Mouse (Mus musculus) forebrain, embryonic 16.5 days (tissue): Measurements from ENCODE around the gene Flt3. TPM values are rescaled to one million over a fixed set of nuclear protein-coding genes. Genes with fewer than 3 reads are reported as not detected.

Source experiments
- ATAC-seq: fragments of 200-750 bp; cut with Nextera tagmentation; 2 replicates; pipeline ENCODE4 v1.8.0; 2017; ENCODE audit warnings: mild to moderate bottlenecking, moderate library complexity
- H3K27ac ChIP-seq: fragments of 300-500 bp; sonication (generic); 2 replicates; pipeline ENCODE4 v1.5.1; 2014; ENCODE audit warnings: low read length, control low read depth
- H3K27me3 ChIP-seq: fragments of 300-500 bp; sonication (generic); replicated peaks from 2 replicates; pipeline ENCODE4 v1.6.1; 2014; ENCODE audit warnings: low read length; ENCODE audit not compliant: control insufficient read depth, insufficient read depth
- H3K36me3 ChIP-seq: fragments of 300-500 bp; sonication (generic); 2 replicates; pipeline ENCODE4 v1.6.1; 2014; ENCODE audit not compliant: control insufficient read depth, insufficient read depth
- H3K4me1 ChIP-seq: fragments of 300-500 bp; sonication (generic); replicated peaks from 2 replicates; pipeline ENCODE4 v1.6.1; 2014; ENCODE audit warnings: low read length; ENCODE audit not compliant: control insufficient read depth, insufficient read depth
- H3K4me2 ChIP-seq: fragments of 300-500 bp; sonication (generic); 2 replicates; pipeline ENCODE4 v1.6.1; 2014; ENCODE audit warnings: mild to moderate bottlenecking, low read length, control low read depth
- H3K4me3 ChIP-seq: fragments of 300-500 bp; sonication (generic); replicated peaks from 2 replicates; pipeline ENCODE4 v1.5.1; 2014; ENCODE audit warnings: mild to moderate bottlenecking, low read length, control low read depth
- H3K9ac ChIP-seq: fragments of 300-500 bp; sonication (generic); replicated peaks from 2 replicates; pipeline ENCODE4 v1.6.1; 2014; ENCODE audit warnings: low read depth, low read length, control low read depth
- H3K9me3 ChIP-seq: fragments of 300-500 bp; sonication (generic); 2 replicates; pipeline ENCODE4 v1.6.1; 2016; ENCODE audit warnings: low read length; ENCODE audit not compliant: control insufficient read depth
- WGBS: fragments of 180-500 bp; shearing (Covaris S2); extraction: QIAGEN DNeasy Blood & Tissue Kit; methylation state at CpG from one replicate; pipeline ENCODE4 v1.1.7; 2014; 5-methylcytosine and 5-hydroxymethylcytosine counted together
- microRNA-seq: library from miRNA; unstranded; fragments of <30 nt; microRNA quantifications from one replicate; pipeline ENCODE4, GENCODE M21; 2017
- polyA plus RNA-seq: library from polyadenylated mRNA; unstranded; fragments of >200 nt; fragmentation: Nextera tagmentation; extraction: Ambion mirVana; gene quantifications from 2 replicates; pipeline ENCODE4 v1.2.1, GENCODE M21; 2015

Gene Flt3
- polyA plus RNA-seq, 1 experiment from 2014 or later: 0.18 TPM

DNA sequence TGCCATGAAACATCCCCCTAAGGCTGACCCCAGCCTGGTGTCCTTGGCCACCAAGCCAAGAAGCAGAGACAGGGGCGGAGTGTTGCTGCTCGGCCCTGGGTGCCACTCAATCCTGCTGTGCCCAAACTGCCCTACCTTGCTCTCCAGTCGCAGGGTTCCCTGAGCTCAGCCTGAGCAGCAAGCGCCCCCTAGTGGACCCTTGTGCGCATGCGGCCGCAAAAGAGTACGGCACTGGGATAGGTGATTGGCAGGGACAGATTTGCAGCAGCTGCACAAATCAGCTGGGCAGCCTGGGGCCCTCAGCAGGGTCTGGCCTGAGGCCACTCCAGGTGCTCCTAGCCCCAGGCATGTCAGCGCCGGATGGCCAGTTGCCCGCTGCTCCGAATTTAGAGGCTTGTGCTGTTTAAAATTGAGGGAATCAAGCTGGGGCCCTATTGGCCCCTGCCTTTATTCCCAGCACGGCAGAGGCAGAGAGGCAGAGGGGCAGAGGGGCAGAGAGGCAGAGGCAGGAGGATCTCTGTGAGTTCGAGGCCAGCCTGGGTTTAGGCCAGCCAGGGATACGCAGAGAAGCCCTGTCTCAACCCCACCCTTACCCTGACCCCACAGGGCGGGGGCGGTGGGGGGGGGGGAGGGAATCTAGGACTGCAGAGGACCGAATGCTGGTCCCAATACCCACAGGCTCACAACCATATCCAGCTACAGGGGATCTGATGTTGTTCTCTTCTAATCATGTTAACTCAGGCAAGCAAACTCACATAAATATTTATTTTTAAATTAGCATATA, 107.0 kb downstream of the Flt3 start:
- H3K9me3 ChIP-seq: no peaks in the 10 kb centered on the region
- WGBS: 22% methylated on average over 18 of the region's 18 CpGs
- no peak overlapping the region for H3K4me3 ChIP-seq
- H3K4me1 ChIP-seq: no peaks in the 10 kb centered on the region
- H3K4me2 ChIP-seq: no peak overlapping the region
- H3K27me3 ChIP-seq: peaks cover 70% of the 10 kb centered on the region
- no peak overlapping the region for H3K27ac ChIP-seq
- no peak overlapping the region for H3K9ac ChIP-seq
- peak; percentile 33; the same call in 1 of the 2 replicates for ATAC-seq
- no peaks in the 10 kb centered on the region for H3K36me3 ChIP-seq

DNA sequence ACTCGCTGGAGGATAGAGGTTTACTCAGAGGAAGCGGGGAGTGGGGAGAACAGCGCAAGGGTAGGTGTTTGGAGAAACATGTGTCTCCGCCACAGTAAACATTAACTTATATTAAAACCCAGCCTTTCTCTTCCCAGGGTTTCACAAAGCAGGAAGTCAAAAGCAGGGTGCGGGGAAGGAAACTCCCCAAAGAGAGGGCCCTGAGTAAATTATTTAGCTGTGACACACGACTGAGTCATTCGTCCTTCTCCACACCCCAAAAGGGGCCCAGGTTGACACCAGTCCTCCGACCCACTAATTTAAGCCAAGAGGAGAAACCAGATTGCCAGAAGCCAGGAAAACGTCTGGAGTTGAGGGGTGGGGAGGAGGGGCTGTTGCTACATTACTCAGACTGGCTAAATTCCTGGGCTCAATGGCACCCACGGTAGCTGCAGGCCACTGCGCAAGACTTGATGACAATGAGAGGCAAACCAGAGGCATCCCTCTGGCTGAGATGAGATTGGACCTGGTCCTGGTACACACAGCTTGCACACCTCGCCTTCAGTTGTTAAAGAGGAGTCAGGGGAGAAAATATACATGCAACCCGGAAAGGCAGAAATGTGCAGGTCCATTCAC, 107.7 kb downstream of the Flt3 start:
- no peak for ATAC-seq
- Histone ChIP-seq H3K4me3 (no peak overlapping the region), H3K36me3 (no peaks in the 10 kb centered on the region), H3K9ac (no peak overlapping the region), H3K4me1 (no peaks in the 10 kb centered on the region), H3K27me3 (peaks cover 63% of the 10 kb centered on the region), H3K27ac (no peak overlapping the region), H3K9me3 (no peaks in the 10 kb centered on the region), H3K4me2 (no peak overlapping the region)
- WGBS: 52% methylated on average over 13 of the region's 13 CpGs

DNA sequence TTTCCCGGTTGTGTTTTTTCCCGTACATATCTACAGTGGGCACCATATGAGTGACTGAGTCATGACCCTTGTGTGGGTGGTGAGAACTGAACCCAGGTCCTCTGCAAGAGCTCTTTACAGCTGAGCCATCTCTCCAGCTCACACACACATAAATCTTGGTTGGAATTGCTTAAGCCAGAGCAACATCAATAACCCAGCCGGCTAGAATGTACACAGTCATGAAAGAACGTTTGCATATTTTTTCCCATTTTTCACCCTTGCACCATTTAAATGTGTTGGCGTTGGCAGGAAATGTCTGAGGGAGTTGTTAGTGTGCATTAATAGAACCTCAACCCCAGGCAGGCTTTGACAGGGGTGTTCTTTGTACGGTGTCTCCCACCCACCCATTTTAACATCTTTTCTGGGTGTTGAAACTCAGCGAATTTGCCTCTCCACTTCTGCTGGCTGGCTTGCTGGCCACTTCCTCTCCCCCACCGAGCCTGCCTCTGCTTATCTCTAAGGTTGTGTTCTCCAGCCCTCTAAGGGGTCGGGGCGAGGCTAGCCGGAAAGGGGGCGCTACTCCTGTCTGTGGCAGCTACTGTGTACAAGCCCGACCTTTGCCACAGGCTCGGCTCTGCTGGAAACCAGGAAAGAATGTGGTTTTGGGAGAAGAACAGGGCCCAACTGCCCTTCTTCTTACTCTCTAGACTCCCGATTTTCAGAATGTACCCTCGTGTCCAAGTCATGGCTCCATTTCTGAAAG, 108.4 kb downstream of the Flt3 start:
- Histone ChIP-seq H3K36me3 (no peaks in the 10 kb centered on the region), H3K9me3 (no peaks in the 10 kb centered on the region), H3K4me1 (no peaks in the 10 kb centered on the region), H3K27me3 (peaks cover 56% of the 10 kb centered on the region), H3K4me3 (no peak overlapping the region), H3K9ac (no peak overlapping the region), H3K27ac (no peak overlapping the region), H3K4me2 (no peak overlapping the region)
- ATAC-seq: no peak
- 39% methylated on average over 16 of the region's 16 CpGs for WGBS

DNA sequence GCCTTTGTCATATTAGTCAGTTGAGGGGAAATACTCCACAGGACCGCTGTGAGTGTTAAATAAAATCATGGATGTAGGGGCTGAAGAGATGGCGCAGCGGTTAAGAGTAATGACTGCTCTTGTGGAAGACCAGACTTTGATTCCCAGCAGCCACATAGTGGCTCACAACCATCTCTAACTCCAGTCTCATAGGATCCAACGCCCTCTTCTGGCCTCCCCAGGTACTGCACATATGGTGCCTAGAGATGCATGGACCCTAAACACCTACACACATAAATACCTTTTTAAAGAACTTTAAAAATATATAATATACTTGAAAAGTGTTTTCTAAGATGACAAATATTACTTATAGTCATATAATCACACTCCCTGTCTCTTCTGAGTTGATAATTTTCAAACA, 115.9 kb downstream of the Flt3 start:
- ATAC-seq: no peak
- H3K36me3 ChIP-seq: no peaks in the 10 kb centered on the region
- H3K27ac ChIP-seq: no peak overlapping the region
- no peaks in the 10 kb centered on the region for H3K4me1 ChIP-seq
- H3K9ac ChIP-seq: no peak overlapping the region
- H3K27me3 ChIP-seq: peaks cover 28% of the 10 kb centered on the region
- no peak overlapping the region for H3K4me2 ChIP-seq
- 72% methylated on average over 4 of the region's 4 CpGs for WGBS
- H3K4me3 ChIP-seq: no peak overlapping the region
- H3K9me3 ChIP-seq: no peaks in the 10 kb centered on the region

Small RNA genes lying within 50 kb of the gene (microRNA-seq; reads per million reads assigned to microRNA genes)
- not detected for gene Mir7k

Other genes starting within 250 kb of the Flt3 start
- 1.5 and 1.9 TPM in 2 replicates for gene Gsx1, start 211.8 kb downstream of the Flt3 start, polyA plus RNA-seq
- not detected in 2 replicates for gene Pdx1, start 130.5 kb downstream of the Flt3 start, polyA plus RNA-seq
- gene Cdx2, start 93.2 kb downstream of the Flt3 start, polyA plus RNA-seq: not detected in 2 replicates
- gene Urad, start 78.0 kb downstream of the Flt3 start, polyA plus RNA-seq: not detected in 2 replicates
- gene Pan3, start 29.7 kb upstream of the Flt3 start, polyA plus RNA-seq: 64.7 and 67.0 TPM in 2 replicates